Mouse (Mus musculus) stomach, postnatal 0 days (tissue): ENCODE measurements around the gene Efna1. TPM values are rescaled to one million over a fixed set of nuclear protein-coding genes. Genes with fewer than 3 reads are reported as not detected.

Source experiments
- ATAC-seq: fragments of 200-750 bp; cut with Nextera tagmentation; 2 replicates; pipeline ENCODE4 v1.8.0; 2017; ENCODE audit not compliant: low FRiP score, low TSS enrichment
- DNase-seq: peaks from one replicate; pipeline ENCODE4 v3.0.0-alpha.2; 2016; ENCODE audit warnings: low spot score
- H3K27ac ChIP-seq: fragments of 300-500 bp; sonication (generic); replicated peaks from 2 replicates; pipeline ENCODE4 v1.5.1; 2014; ENCODE audit warnings: mild to moderate bottlenecking, control low read depth
- H3K27me3 ChIP-seq: fragments of 300-500 bp; sonication (generic); 2 replicates; pipeline ENCODE4 v1.6.1; 2014; ENCODE audit warnings: low read length; ENCODE audit not compliant: control insufficient read depth, insufficient read depth
- H3K36me3 ChIP-seq: fragments of 300-500 bp; sonication (generic); 2 replicates; pipeline ENCODE4 v1.6.1; 2014; ENCODE audit warnings: low read length, mixed read lengths; ENCODE audit not compliant: control insufficient read depth, insufficient read depth
- H3K4me1 ChIP-seq: fragments of 300-500 bp; sonication (generic); replicated peaks from 2 replicates; pipeline ENCODE4 v1.6.1; 2014; ENCODE audit warnings: antibody characterized with exemption; ENCODE audit not compliant: control insufficient read depth, insufficient read depth
- H3K4me2 ChIP-seq: fragments of 300-500 bp; sonication (generic); replicated peaks from 2 replicates; pipeline ENCODE4 v1.6.1; 2014; ENCODE audit warnings: low read depth, mild to moderate bottlenecking, control low read depth, moderate library complexity
- H3K4me3 ChIP-seq: fragments of 300-500 bp; sonication (generic); 2 replicates; pipeline ENCODE4 v1.5.1; 2014; ENCODE audit warnings: low read depth, low read length, control low read depth
- H3K9ac ChIP-seq: fragments of 300-500 bp; sonication (generic); 2 replicates; pipeline ENCODE4 v1.6.1; 2014; ENCODE audit warnings: mild to moderate bottlenecking, low read length, control low read depth, mixed read lengths
- H3K9me3 ChIP-seq: fragments of 300-500 bp; sonication (generic); 2 replicates; pipeline ENCODE4 v1.6.1; 2016; ENCODE audit warnings: low read length; ENCODE audit not compliant: control insufficient read depth
- CTCF ChIP-seq: IDR thresholded peaks from 2 replicates; pipeline ENCODE4 v1.5.1; 2016; ENCODE audit warnings: antibody characterized with exemption, low read depth, mild to moderate bottlenecking, moderate library complexity
- EP300 ChIP-seq: optimal IDR thresholded peaks from 2 replicates; pipeline ENCODE3; 2016; ENCODE audit warnings: antibody characterized with exemption
- WGBS: fragments of 180-500 bp; shearing (Covaris S2); extraction: QIAGEN DNeasy Blood & Tissue Kit; methylation state at CpG from one replicate; pipeline ENCODE4 v1.1.7; 2014; 5-methylcytosine and 5-hydroxymethylcytosine counted together
- polyA plus RNA-seq: library from polyadenylated mRNA; unstranded; fragments of >200 nt; fragmentation: Nextera tagmentation; extraction: Ambion mirVana; gene quantifications from 2 replicates; pipeline ENCODE4 v1.2.1, GENCODE M21; 2015

Gene Efna1
- polyA plus RNA-seq, 1 experiment from 2014 or later = 36.6 TPM

DNA sequence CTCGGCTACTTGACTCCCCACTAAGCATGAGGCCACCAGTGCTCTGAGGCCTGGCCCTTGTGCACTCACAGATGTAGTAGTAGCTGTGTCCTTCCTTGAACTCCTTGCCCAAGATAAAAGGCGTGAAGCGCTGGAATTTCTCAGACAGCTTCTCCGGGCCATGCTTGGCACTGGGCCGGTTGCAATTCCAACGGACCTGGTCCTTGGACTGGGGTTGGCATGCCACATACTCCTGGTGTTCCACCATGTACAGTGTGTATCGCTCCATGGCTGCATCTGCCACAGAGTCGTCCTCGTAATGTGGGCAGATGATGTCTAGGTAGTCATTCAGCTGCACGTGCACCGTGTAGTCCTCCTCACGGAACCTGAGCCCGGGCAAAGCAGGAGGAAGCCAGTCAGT, 4.9 kb downstream of the Efna1 start:
- Histone ChIP-seq H3K27ac (no peak overlapping the region), H3K4me3 (no peak overlapping the region), H3K36me3 (peaks cover 9% of the 10 kb centered on the region), H3K9me3 (no peaks in the 10 kb centered on the region), H3K4me1 (peaks cover 9% of the 10 kb centered on the region; the same call in 1 of the 2 replicates), H3K9ac (no peak overlapping the region), H3K27me3 (no peaks in the 10 kb centered on the region), H3K4me2 (peak overlapping the region; percentile 91)
- ATAC-seq (no peak), DNase-seq (no peak)
- WGBS = 91% methylated on average over 13 of the region's 13 CpGs
- no peak for TF ChIP-seq EP300
- TF ChIP-seq CTCF = no peak

DNA sequence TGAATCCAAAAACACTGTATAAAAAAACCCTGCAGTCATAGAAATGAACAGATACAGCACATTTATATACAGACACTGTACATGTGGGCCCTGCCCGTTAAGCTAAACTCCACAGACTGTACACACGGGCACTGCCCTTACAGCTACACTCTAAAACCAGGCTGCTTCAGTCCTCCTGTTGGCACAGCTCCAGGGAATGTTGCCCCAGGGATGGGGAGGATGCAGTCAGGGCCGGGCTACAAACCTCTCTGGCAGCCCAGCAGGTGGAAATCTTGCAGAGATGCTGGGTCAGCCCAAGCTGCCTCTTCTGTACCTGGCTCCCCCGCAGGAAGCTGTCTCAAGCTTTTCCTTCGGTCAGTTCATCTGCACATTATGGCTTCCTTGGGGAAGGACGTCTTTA, 9.2 kb downstream of the Efna1 start:
- DNase-seq = peak; percentile 38

DNA sequence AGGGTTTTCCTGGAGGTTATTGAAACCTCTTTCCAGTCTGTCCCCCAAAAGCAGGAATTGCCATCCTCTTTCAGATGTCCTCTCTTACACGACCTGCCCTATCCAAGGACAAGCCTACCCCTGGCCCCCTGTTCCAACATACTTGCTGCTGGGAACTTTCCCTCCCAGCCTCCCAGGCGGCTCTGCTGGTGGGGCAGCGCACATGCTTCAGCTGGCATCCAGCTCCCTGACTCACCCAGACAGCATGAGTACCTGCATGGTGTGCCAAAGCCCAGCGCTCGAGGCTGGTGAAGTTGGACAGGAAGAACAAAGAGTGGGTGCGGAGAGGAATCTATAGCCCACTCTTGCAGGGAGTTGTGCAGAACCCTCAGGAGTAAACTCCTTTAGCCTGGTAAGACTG, 10.1 kb downstream of the Efna1 start:
- DNase-seq = peak; percentile 56
- no peak for TF ChIP-seq CTCF
- no peak for TF ChIP-seq EP300
- H3K4me3 ChIP-seq = no peak overlapping the region

More for the DNA sequence above, 9.2 kb downstream of the Efna1 start:
- Histone ChIP-seq H3K9ac (no peak overlapping the region), H3K4me2 (no peak overlapping the region), H3K27me3 (no peaks in the 10 kb centered on the region), H3K4me1 (peaks cover 12% of the 10 kb centered on the region), H3K9me3 (no peaks in the 10 kb centered on the region), H3K36me3 (peaks cover 9% of the 10 kb centered on the region), H3K27ac (no peak overlapping the region), H3K4me3 (no peak overlapping the region)
- no peak for TF ChIP-seq EP300
- TF ChIP-seq CTCF = no peak
- no peak for ATAC-seq
- 60% methylated on average over 6 of the region's 6 CpGs for WGBS

DNA sequence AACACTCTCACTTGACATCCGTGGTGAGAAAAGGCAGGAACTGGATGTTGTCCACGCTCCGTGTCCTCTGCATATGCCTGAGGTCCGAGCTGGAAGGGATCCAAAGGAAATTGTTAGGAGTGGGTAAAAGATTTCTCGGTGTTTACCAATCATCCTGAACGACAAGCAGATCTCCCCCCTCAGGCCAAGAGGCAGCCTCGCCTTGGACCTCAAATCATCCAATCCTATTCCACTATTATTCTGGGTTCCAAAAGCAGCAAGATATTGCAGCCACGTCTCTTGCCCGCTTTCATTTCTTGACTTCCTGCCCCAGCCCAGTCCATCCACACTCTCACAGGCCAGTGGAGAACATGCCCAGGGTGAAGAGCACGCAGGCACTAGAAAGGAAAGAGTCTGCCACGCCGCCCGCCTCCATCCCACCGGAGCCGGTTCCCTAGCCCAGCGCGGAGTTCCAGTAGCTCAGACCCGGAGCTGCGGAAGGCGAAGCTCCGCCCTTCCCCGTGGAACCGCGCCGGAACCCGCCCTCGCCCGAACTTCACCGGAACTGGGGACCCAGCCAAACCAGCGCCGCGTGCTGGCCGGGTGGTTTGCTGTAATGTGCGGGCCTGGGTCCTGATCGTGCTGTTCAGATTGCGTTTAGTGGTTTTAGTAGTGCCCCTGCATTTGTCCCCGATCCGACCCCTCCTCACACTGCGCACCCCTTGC, 10.7 kb downstream of the Efna1 start, which contains the start of gene Slc50a1:
Gene Slc50a1 (minus strand): TSS at position 520 of the 705 bp plus-strand sequence.
- DNase-seq (peak; percentile 88), ATAC-seq (peak; percentile 43)
- H3K27ac ChIP-seq = peak within 1 kb of the TSS; percentile 82
- H3K4me3 ChIP-seq = peak within 1 kb of the TSS; percentile 51
- H3K9me3 ChIP-seq = no peaks in the 10 kb centered on the region
- peaks cover 12% of the 10 kb centered on the region for H3K4me1 ChIP-seq
- no peaks in the 10 kb centered on the region for H3K27me3 ChIP-seq
- H3K4me2 ChIP-seq = peak within 1 kb of the TSS; percentile 69
- peaks cover 9% of the 10 kb centered on the region for H3K36me3 ChIP-seq
- H3K9ac ChIP-seq = peak within 1 kb of the TSS; percentile 63
- TF ChIP-seq EP300 (no peak), CTCF (peak; percentile 77)
- 1% methylated on average over 39 of the region's 39 CpGs for WGBS

More for the DNA sequence above, 10.1 kb downstream of the Efna1 start:
- H3K27me3 ChIP-seq = no peaks in the 10 kb centered on the region
- peaks cover 12% of the 10 kb centered on the region for H3K4me1 ChIP-seq
- ATAC-seq = peak; percentile 18; the same call in 1 of the 2 replicates
- 45% methylated on average over 6 of the region's 6 CpGs for WGBS
- no peaks in the 10 kb centered on the region for H3K9me3 ChIP-seq
- H3K36me3 ChIP-seq = peaks cover 9% of the 10 kb centered on the region
- peak overlapping the region; percentile 63; the same call in 1 of the 2 replicates for H3K9ac ChIP-seq
- peak overlapping the region; percentile 82 for H3K27ac ChIP-seq
- H3K4me2 ChIP-seq = peak overlapping the region; percentile 69

DNA sequence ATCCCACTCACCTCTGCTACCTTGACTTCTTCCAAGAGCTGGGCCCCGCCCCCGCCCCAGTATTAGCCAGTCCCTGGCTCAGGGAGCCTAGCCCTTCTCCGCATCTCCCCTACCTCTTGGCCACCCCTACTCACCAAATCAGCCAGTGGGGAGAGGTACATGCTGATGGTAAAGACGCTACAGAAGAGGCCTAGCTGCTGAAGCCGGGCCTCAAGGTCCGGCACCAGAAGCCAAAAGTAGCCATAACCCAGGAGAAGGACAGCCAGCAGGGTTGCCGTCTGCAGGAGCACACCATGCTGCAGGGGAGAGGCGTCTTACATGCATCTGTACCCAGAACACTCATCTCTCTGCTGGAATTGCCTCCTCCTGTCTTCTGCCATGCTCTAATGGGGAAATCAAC, 12.0 kb downstream of the Efna1 start:
- 76% methylated on average over 8 of the region's 8 CpGs for WGBS
- Histone ChIP-seq H3K9me3 (no peaks in the 10 kb centered on the region), H3K4me2 (peak overlapping the region; percentile 69; the same call in 1 of the 2 replicates), H3K4me1 (peaks cover 12% of the 10 kb centered on the region), H3K36me3 (peaks cover 9% of the 10 kb centered on the region), H3K27ac (peak overlapping the region; percentile 82), H3K9ac (no peak overlapping the region; the same call in 1 of the 2 replicates), H3K27me3 (no peaks in the 10 kb centered on the region), H3K4me3 (no peak overlapping the region)
- DNase-seq (no peak), ATAC-seq (no peak)
- TF ChIP-seq EP300 (no peak), CTCF (no peak)

DNA sequence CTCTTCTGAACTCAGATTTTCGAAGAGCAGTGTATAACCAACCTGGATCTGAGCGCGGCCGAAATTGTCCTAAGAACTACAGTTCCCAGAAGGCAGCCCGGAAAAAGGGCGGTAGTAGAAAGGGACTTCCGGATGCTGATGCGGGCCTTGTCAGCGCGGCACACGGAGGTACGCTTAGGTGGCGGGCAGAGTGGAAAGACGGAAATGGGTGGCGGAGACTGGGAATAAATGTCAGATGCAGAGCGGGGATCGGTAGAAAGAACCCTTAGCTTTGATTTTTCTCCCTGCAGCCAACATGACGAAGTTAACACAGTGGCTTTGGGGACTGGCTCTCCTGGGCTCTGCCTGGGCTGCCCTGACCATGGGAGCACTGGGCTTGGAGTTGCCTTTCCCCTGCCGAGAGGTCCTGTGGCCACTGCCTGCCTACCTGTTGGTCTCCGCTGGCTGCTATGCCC, 14.5 kb downstream of the Efna1 start:
- WGBS = under 1% methylated on average over 20 of the region's 20 CpGs

More for the DNA sequence above, 14.5 kb downstream of the Efna1 start:
- DNase-seq (peak; percentile 82), ATAC-seq (peak; percentile 77)
- Histone ChIP-seq H3K9me3 (no peaks in the 10 kb centered on the region), H3K27me3 (no peaks in the 10 kb centered on the region), H3K4me1 (peaks cover 12% of the 10 kb centered on the region), H3K9ac (peak overlapping the region; percentile 81), H3K4me3 (peak overlapping the region; percentile 66), H3K27ac (peak overlapping the region; percentile 84), H3K36me3 (no peaks in the 10 kb centered on the region), H3K4me2 (peak overlapping the region; percentile 96)
- TF ChIP-seq EP300 = no peak
